Mouse (Mus musculus) gastrocnemius, adult 18-20 months (tissue): ENCODE results near the gene Dctn1. TPM values are rescaled to one million over a fixed set of nuclear protein-coding genes. Genes with fewer than 3 reads are reported as not detected.

Experiments
- DNase-seq: peaks from one replicate; pipeline ENCODE4 v3.0.0; 2021; ENCODE audit warnings: low spot score
- long read RNA-seq, 2 experiments: library from polyadenylated mRNA; stranded (forward); transcript quantifications; one replicate each; pipeline ENCODE4 v2.0.0; 2021
- total RNA-seq, 2 experiments: library from RNA; stranded (reverse); gene quantifications; 2 replicates each; pipeline ENCODE4 v1.2.3; 2021

Dctn1 gene
- 100 to 1,000 TPM; 124 to 133 TPM for total RNA-seq
- long read RNA-seq, experiment 1, full-length matches to known transcripts = 211 of 473 reads
- long read RNA-seq, experiment 1, partial matches to known transcripts = 95 of 473 reads
- long read RNA-seq, experiment 1, other reads (novel, unspliced or antisense) = 167 of 473 reads
- long read RNA-seq, experiment 2, full-length matches to known transcripts = 154 of 363 reads
- long read RNA-seq, experiment 2, partial matches to known transcripts = 89 of 363 reads
- long read RNA-seq, experiment 2, other reads (novel, unspliced or antisense) = 120 of 363 reads

- DNase-seq = peak; percentile 95
Measured at GRCm38 (mm10) chr6:83165607-83166242, at the start of gene Dctn1. Dctn1 (plus strand) TSS chr6:83165920.

- DNase-seq = no peak
Measured at GRCm38 (mm10) chr6:83116373-83117164, 49.2 kb upstream of the Dctn1 start.

- DNase-seq = no peak
Measured at GRCm38 (mm10) chr6:83117165-83117438, 48.6 kb upstream of the Dctn1 start.

GRCm38 (mm10) chr6:83117616-83118015 is 48.1 kb upstream of the Dctn1 start:
- DNase-seq = no peak

GRCm38 (mm10) chr6:83118369-83118768 is 47.4 kb upstream of the Dctn1 start:
- DNase-seq = no peak

- no peak for DNase-seq
Measured at GRCm38 (mm10) chr6:83118825-83119733, 46.6 kb upstream of the Dctn1 start.

- no peak for DNase-seq
Measured at GRCm38 (mm10) chr6:83119734-83120051, 46.0 kb upstream of the Dctn1 start.

GRCm38 (mm10) chr6:83120930-83121862 is 44.5 kb upstream of the Dctn1 start, which contains the start of gene Wbp1:
Wbp1 (minus strand) TSS chr6:83121559.
- peak; percentile 95 for DNase-seq

GRCm38 (mm10) chr6:83121863-83122710 is 43.6 kb upstream of the Dctn1 start:
- DNase-seq = no peak

- no peak for DNase-seq
Measured at GRCm38 (mm10) chr6:83122961-83123360, 42.8 kb upstream of the Dctn1 start.

- peak; percentile 93 for DNase-seq
Measured at GRCm38 (mm10) chr6:83124851-83125312, 40.8 kb upstream of the Dctn1 start.

- no peak for DNase-seq
Measured at GRCm38 (mm10) chr6:83125331-83125730, 40.4 kb upstream of the Dctn1 start, which contains the start of gene Ino80b. Ino80b (minus strand) TSS chr6:83125431.

- no peak for DNase-seq
Measured at GRCm38 (mm10) chr6:83127419-83127818, 38.3 kb upstream of the Dctn1 start.

- DNase-seq = no peak
Measured at GRCm38 (mm10) chr6:83131469-83132034, 34.2 kb upstream of the Dctn1 start.

GRCm38 (mm10) chr6:83132176-83132919 is 33.4 kb upstream of the Dctn1 start:
- no peak for DNase-seq

- DNase-seq = no peak
Measured at GRCm38 (mm10) chr6:83134226-83134625, 31.5 kb upstream of the Dctn1 start.

GRCm38 (mm10) chr6:83134951-83135513 is 30.7 kb upstream of the Dctn1 start, which contains the start of gene Rtkn:
Rtkn (plus strand) TSS chr6:83135463.
- no peak for DNase-seq
